Mouse (Mus musculus) heart, postnatal 25 days (tissue): ENCODE data around the gene Foxd1. TPM values are rescaled to one million over a fixed set of nuclear protein-coding genes. Genes with fewer than 3 reads are reported as not detected.

ENCODE experiments used
- DNase-seq: peaks from one replicate; pipeline ENCODE4 v3.0.0; 2022; ENCODE audit warnings: low spot score
- intact Hi-C: fragments of 180-260 bp; cut with DNase I; formaldehyde crosslinking; loops from one replicate; pipeline ENCODE4 v1.15.1; 2025
- total RNA-seq, 2 experiments: library from RNA; stranded (reverse); gene quantifications; 2 replicates each; pipeline ENCODE4 v1.2.3; 2021

Foxd1 gene
- total RNA-seq, 2 experiments from 2014 or later = 0.05 TPM; not detected in 1

- intact Hi-C loops = loop anchor here (5.0 kb wide), 1 partner anchor 149 kb away; no protein-coding TSS in a partner anchor
- no peak for DNase-seq
These were observed 343 bp upstream of the Foxd1 start for GRCm38 (mm10) chr13:98353709-98354089.

GRCm38 (mm10) chr13:98354871-98355558 lies 973 bp downstream of the Foxd1 start:
- intact Hi-C loops = loop anchor here (5.0 kb wide), 2 partner anchors 147 to 217 kb away; no protein-coding TSS in a partner anchor
- no peak for DNase-seq

GRCm38 (mm10) chr13:98355559-98356111 lies 1.6 kb downstream of the Foxd1 start:
- intact Hi-C loops = loop anchor here (5.0 kb wide), 1 partner anchor 217 kb away; no protein-coding TSS in a partner anchor
- DNase-seq = no peak

- intact Hi-C loops = loop anchor here (5.0 kb wide), 1 partner anchor 216 kb away; no protein-coding TSS in a partner anchor
- DNase-seq = no peak
These were observed 2.3 kb downstream of the Foxd1 start for GRCm38 (mm10) chr13:98356176-98356972.

- intact Hi-C loops = loop anchor here (5.0 kb wide), 1 partner anchor 215 kb away; no protein-coding TSS in a partner anchor
- DNase-seq = no peak
These were observed 3.0 kb downstream of the Foxd1 start for GRCm38 (mm10) chr13:98356973-98357425.

- no peak for DNase-seq
- intact Hi-C loops = loop anchor here (5.0 kb wide), 1 partner anchor 215 kb away; no protein-coding TSS in a partner anchor
These were observed 3.7 kb downstream of the Foxd1 start for GRCm38 (mm10) chr13:98357433-98358423.

GRCm38 (mm10) chr13:98358424-98359181 lies 4.6 kb downstream of the Foxd1 start:
- DNase-seq = no peak
- intact Hi-C loops = loop anchor here (5.0 kb wide), 1 partner anchor 214 kb away; no protein-coding TSS in a partner anchor

- intact Hi-C loops = loop anchor here (5.0 kb wide), 1 partner anchor 213 kb away; no protein-coding TSS in a partner anchor
- DNase-seq = no peak
These were observed 5.3 kb downstream of the Foxd1 start for GRCm38 (mm10) chr13:98359337-98359736.

GRCm38 (mm10) chr13:98360391-98360790 lies 6.3 kb downstream of the Foxd1 start:
- intact Hi-C loops = no loop called here
- no peak for DNase-seq

- intact Hi-C loops = no loop called here
These were observed 7.1 kb downstream of the Foxd1 start for GRCm38 (mm10) chr13:98361161-98361560.

GRCm38 (mm10) chr13:98363046-98363445 lies 9.0 kb downstream of the Foxd1 start:
- DNase-seq = no peak
- intact Hi-C loops = no loop called here

More at GRCm38 (mm10) chr13:98361161-98361560, 7.1 kb downstream of the Foxd1 start:
- no peak for DNase-seq

- no peak for DNase-seq
- intact Hi-C loops = no loop called here
These were observed 11.0 kb downstream of the Foxd1 start for GRCm38 (mm10) chr13:98365081-98365480.

GRCm38 (mm10) chr13:98365766-98366421 lies 11.9 kb downstream of the Foxd1 start:
- intact Hi-C loops = no loop called here
- no peak for DNase-seq

- intact Hi-C loops = no loop called here
- no peak for DNase-seq
These were observed 12.6 kb downstream of the Foxd1 start for GRCm38 (mm10) chr13:98366469-98367275.

GRCm38 (mm10) chr13:98367601-98368000 lies 13.6 kb downstream of the Foxd1 start:
- no peak for DNase-seq
- intact Hi-C loops = no loop called here

GRCm38 (mm10) chr13:98369046-98369445 lies 15.0 kb downstream of the Foxd1 start:
- intact Hi-C loops = no loop called here
- DNase-seq = no peak

- intact Hi-C loops = no loop called here
- no peak for DNase-seq
These were observed 20.5 kb downstream of the Foxd1 start for GRCm38 (mm10) chr13:98374560-98374959.
